Mouse (Mus musculus): ENCODE data around the gene Icam2.

DNA sequence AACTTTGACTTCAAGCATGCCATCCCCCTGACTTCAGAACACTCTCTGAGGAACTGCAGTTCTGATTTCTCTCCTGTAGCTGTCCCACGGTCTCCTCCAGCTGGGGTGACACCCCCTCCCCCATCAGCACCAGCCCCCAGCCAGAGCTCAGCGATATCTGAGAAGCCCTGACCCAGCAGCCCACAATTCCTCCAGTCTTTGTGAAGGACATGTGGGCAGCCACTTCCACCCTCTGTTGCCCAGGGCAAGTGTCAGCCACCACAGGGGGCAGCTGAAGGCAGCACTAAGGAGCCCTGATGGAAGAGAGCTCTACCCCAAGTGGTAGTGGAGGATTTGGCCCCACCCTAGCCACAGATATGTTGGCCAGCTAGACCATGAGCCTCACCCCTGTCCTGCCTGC, 53.8 kb downstream of the Icam2 start:
- TF ChIP-seq CTCF (conservative IDR thresholded peaks at IDR 0.05; ENCODE audit: low read length) (no peak), POU5F1 (IDR thresholded peaks at IDR 0.05; ENCODE audit: borderline replicate concordance, low read length) (no peak), NANOG (IDR thresholded peaks at IDR 0.05; ENCODE audit: borderline replicate concordance, low read length) (no peak)
